Mouse (Mus musculus) kidney, postnatal 25 days (tissue): Measurements from ENCODE around the gene Grwd1.
A peak's percentile ranks its signal among the peaks of the same experiment; 100 is the strongest.

ENCODE experiments used
- DNase-seq, 2 experiments: peaks; one replicate each; pipeline ENCODE4 v3.0.0; 2021; ENCODE audit warnings: mixed read lengths in 2 of 2

Gene Grwd1

DNA sequence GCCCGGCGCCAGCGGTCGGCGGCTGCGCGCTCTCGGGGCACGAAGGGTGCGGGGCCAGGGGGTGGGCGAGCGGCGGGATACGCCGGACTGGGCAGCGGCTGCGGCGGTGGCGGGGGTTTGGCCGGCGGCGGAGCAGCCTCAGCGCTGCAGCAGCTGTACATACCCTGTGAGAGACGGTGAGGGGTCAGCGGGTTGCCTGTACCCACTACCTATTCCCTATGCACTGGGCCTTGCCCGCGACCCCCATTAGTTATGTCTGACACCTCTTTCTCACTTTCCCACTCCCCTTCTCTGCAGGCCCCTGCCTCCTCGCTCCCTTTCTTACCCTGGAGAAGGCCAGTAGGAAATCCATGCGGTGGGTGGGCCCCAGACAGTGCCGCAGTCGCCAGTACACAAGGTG lies 3.2 kb upstream of the Grwd1 start:
- no peak for DNase-seq

DNA sequence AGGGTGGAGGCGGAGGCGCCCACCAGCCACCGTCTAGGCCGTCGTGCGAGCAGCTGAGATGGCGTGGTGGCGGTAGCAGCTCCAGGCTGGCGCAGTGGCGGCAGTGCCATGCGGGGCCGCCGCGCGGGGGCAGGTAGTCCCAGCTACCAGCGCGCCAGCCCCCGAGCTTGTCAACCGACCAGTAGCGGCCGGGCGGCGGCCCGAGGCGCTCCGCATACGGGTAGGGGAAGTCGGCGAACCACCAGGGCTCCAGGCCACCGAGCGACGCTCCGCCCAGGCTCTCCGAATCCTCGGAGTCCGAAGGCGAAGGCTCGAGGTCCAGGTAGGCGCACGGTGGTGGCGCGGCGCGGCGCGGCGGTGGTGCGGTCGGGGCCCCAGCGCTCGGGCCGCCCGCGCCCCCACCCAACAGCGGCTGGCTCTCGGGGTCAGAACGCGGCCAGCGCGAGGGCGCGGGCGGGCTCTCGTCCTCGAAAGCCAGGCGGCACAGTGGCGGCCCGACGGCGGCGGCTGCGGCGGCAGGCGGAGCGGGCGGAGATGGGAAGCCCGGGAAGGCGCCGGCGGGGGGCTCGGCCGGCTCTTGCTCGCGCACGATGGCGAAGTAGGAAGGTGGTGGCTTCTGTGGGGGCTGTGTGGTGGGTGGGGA lies 2.5 kb upstream of the Grwd1 start:
- DNase-seq: peak; percentile 20 to 61

- no peak for DNase-seq
Measured at GRCm38 (mm10) chr7:45832428-45832827, 1.7 kb upstream of the Grwd1 start.

- DNase-seq: no peak
Measured at GRCm38 (mm10) chr7:45831128-45831525, 383 bp upstream of the Grwd1 start.

- DNase-seq: no peak
Measured at GRCm38 (mm10) chr7:45826631-45827030, 4.1 kb downstream of the Grwd1 start.

DNA sequence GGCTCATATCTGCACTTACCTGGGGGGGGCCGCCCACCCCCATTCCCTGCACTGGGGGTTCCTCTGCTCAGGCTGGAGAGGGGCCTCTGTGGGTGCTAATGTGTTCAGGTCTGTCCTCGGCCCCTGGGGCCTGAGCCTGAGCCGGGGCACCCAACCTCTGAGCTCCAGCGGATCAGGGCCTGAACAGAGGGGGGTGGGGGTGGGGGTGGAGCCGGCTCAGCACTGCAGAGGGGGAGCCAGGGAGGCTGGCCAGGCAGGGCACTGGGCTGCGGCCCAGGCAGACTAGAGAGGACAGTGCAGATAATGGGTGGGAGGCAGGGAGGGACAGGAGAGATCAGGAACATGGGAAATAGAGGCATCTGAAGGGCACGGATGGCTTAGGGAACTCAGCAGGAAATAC lies 6.1 kb downstream of the Grwd1 start, which contains the start of gene Kcnj14:
Kcnj14 (minus strand) TSS at position 185 of the 400 bp plus-strand sequence.
- no peak for DNase-seq

GRCm38 (mm10) chr7:45820913-45821312 lies 9.8 kb downstream of the Grwd1 start:
- no peak for DNase-seq

GRCm38 (mm10) chr7:45819843-45820242 lies 10.9 kb downstream of the Grwd1 start:
- DNase-seq: no peak

GRCm38 (mm10) chr7:45815984-45816351 lies 14.8 kb downstream of the Grwd1 start:
- no peak for DNase-seq

DNA sequence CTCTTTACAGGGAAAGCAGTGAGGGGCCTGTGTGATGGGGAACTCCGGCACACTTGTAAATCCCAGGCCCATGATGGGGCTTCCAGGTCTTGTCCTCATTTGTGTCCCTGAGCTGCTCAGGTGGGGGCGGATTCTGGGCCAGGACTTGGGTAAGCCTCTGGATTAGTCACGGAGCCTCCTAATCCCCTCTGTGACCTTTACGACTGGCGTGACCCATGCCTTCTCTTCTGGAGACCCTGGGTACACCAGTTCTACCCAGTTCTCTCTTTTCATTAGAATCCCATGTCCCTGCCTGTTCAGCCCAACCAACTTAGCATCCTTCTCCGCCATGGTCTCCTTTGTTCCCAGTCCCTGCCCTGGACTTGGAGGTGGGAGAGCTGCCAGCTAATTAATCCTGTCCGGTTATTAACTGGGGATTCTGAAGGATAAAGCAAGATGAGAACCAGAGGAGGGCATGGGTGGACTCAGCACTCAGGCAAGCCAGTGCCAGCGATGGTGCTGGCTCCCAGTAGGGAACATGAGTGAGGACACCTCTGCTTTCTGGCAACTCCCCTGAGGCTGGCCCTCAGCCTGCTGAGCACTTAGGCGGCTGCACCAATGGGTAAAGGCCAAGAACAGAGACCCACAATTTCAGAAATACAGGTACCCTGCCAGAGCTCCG lies 15.3 kb downstream of the Grwd1 start:
- no peak for DNase-seq

GRCm38 (mm10) chr7:45814841-45815240 lies 15.9 kb downstream of the Grwd1 start:
- no peak for DNase-seq

- peak; percentile 99 to 100 for DNase-seq
Measured at GRCm38 (mm10) chr7:45813787-45814779, 16.7 kb downstream of the Grwd1 start, which contains the start of gene Cyth2. TSS of gene Cyth2 (minus strand) at chr7:45814581.

DNA sequence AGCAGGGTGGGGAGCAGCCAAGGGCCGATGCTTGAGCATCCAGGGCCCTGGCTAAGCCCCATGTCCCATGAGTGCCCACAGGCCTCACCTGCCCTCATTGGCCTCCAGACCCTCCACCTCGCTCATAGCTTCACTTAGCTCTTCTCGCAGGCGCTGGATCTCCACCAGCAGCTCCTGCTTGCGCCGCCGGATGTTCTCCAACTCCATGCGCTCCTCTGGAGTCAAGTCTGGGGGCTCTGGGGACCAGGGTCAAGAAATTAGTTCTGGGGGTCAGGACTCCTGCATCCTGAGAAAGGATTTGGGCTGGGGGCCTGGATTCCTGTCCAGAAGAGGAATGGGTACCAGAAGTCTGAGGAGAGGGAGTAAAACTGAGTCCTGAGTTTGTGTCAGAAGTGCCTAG lies 17.8 kb downstream of the Grwd1 start:
- DNase-seq: no peak

- no peak for DNase-seq
Measured at GRCm38 (mm10) chr7:45809276-45810075, 21.3 kb downstream of the Grwd1 start.

GRCm38 (mm10) chr7:45808471-45808870 lies 22.3 kb downstream of the Grwd1 start:
- DNase-seq: no peak

- no peak for DNase-seq
Measured at GRCm38 (mm10) chr7:45805941-45806340, 24.8 kb downstream of the Grwd1 start.

GRCm38 (mm10) chr7:45802551-45802950 lies 28.2 kb downstream of the Grwd1 start:
- no peak for DNase-seq

DNA sequence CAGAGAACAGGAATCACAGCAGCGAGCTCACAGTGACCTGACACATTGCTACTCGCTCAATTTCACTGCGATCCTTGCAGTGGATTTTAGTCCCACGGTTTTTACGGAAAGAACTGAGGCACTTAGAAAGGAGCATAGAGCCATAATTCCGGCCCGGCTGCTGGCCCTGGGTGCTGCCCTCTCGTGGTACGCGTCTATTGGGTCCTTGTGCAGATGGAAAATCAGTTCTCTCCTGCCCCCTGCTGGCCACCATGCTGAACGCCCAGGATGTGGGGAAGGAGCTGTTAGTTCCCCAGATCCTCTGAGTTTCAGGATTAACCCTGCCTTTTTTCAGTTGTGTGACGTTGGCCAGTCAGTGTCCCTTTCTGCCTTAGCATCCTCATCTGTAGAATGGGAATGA lies 29.4 kb downstream of the Grwd1 start:
- DNase-seq: peak; percentile 92 to 98

DNA sequence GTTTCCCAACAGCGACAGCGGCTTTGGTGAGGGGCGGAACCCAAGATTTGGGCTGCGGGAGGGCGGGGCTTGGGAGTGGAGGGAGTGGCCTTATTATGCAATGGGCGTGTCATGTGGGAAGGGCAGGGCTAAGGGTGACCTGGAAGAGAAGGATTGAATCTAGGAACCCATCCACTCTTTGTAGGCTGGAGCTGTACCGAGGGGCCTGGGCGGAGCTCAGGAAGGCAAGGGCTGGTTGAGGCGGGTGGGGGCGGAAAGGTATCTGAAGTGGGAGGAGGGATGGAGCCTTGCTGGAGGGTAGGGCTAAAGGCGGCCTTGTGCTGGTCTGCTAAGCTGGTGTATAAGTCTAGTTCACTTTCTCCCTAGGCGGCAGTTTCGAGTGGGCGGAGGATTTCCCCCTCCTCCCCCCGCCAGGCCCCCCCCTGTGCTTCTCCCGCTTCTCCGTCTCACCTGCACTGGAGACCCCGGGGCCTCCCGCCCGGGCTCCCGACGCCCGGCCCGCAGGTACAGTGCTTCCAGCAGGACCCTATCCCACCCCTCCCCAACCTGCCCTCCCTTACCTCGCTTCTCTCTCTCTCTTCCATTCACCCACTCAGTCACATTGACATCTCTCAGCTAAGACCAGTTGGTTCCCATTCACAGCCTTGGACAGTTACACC lies 30.1 kb downstream of the Grwd1 start:
- DNase-seq: peak; percentile 51 to 81

- DNase-seq: no peak
Measured at GRCm38 (mm10) chr7:45800001-45800400, 30.7 kb downstream of the Grwd1 start.

DNA sequence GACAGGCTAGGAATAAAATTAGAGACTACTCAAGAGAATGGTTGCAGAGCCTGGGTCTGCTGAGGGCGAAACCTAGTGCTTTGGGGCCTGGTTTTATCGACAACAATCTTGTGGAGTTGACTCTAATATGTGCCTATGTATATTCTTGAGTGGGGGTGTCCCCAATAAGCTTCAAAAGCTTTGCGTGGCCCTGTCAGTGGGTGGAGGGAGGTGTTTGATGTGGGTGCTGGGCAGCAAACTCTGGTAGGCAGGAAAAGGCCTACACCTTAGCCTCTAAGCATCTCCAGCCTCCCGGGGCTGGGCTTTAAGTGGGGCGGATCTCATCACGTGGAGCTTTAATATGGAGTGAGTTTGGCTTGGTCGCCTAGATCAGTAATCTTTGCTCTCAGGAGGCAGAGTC lies 31.8 kb downstream of the Grwd1 start:
- DNase-seq: no peak

GRCm38 (mm10) chr7:45798511-45798836 lies 32.3 kb downstream of the Grwd1 start:
- peak; percentile 74 to 81 for DNase-seq
